Comparison of ENCODE assay signal across 9 mouse cellular contexts in genomic region chr10:68240804-68241485, GRCm38 (mm10). TPM values are rescaled to one million over a fixed set of nuclear protein-coding genes. Genes with fewer than 3 reads are reported as not detected.
DNase-seq lines count a peak whose midpoint lies in the region; ATAC-seq and TF ChIP-seq lines count a peak whose summit lies in the region.
"Had no signal": no experiment of that assay in that cellular context is flagged by ENCODE, and none has a peak within 500 bp of the region (broad histone marks: within the 10 kb centered on the region; RNA-seq: fewer than 3 reads in every experiment).

No protein-coding gene starts in this region.

- H3K79me2 ChIP-seq in CH12.LX (replicated peaks; ENCODE audit: control insufficient read depth, extremely low read depth, insufficient read depth, poor library complexity, severe bottlenecking): no peaks in the 10 kb centered on the region

- ATAC-seq in lung, embryonic 16.5 days (ENCODE audit: low read depth): no peak
- ATAC-seq in hematopoietic stem cell, adult 5-6 weeks (replicated peaks in 1 of 2; ENCODE audit: insufficient read depth in 1 of 2, low FRiP score in 2 of 2, low TSS enrichment in 1 of 2, low read depth in 1 of 2, poor library complexity in 2 of 2, severe bottlenecking in 2 of 2): peak; percentile 64 to 72; a peak in 3 of 4 replicates
- ATAC-seq: midbrain, embryonic 16.5 days had no signal

- in situ Hi-C loops in CH12.LX (cut with MboI; ENCODE audit: low pct_ligation_motif_present, low pct_unique_long_range_greater_than_20kb, low sequenced_read_pairs): no loop called here

- TF ChIP-seq POLR2A in CH12.LX (IDR thresholded peaks at IDR 0.05; ENCODE audit: low read depth, low read length): no peak
- TF ChIP-seq POLR2A in small intestine, adult 2 months (IDR thresholded peaks at IDR 0.05; ENCODE audit: low read depth, low read length): no peak

- WGBS in lung, embryonic 16.5 days: 67% methylated on average over 13 of the region's 13 CpGs
- WGBS in small intestine, adult 2 months: 62% methylated on average over 13 of the region's 13 CpGs

- no peaks in the 10 kb centered on the region for H3K27me3 ChIP-seq in lung, embryonic 16.5 days (ENCODE audit: control insufficient read depth, insufficient read depth, low read depth, low read length)
- no peaks in the 10 kb centered on the region for H3K27me3 ChIP-seq in CH12.LX (replicated peaks)
- H3K27me3 ChIP-seq in small intestine, adult 2 months (ENCODE audit: control insufficient read depth, insufficient read depth, low read length): no peaks in the 10 kb centered on the region

- H3K4me3 ChIP-seq in lung, embryonic 16.5 days (ENCODE audit: low read length): no peak overlapping the region
- H3K4me3 ChIP-seq in CH12.LX (replicated peaks in 1 of 3; ENCODE audit: low read depth in 2 of 3, low read length in 2 of 3, poor library complexity in 1 of 3): no peak overlapping the region
- H3K4me3 ChIP-seq in small intestine, adult 2 months (ENCODE audit: low read depth, low read length): no peak overlapping the region

- H3K27ac ChIP-seq in lung, embryonic 16.5 days (ENCODE audit: low read length): peak overlapping the region; percentile 48
- H3K27ac ChIP-seq in CH12.LX (ENCODE audit: insufficient read depth, low read depth): peak overlapping the region; percentile 30; the same call in 1 of the 2 replicates
- H3K27ac ChIP-seq in small intestine, adult 2 months (ENCODE audit: insufficient read depth, low read depth, low read length): peak overlapping the region; percentile 74

- H3K9ac ChIP-seq in lung, embryonic 16.5 days (ENCODE audit: low read length): no peak overlapping the region
- no peak overlapping the region for H3K9ac ChIP-seq in CH12.LX (ENCODE audit: insufficient read depth, low read depth)

- H3K4me2 ChIP-seq in lung, embryonic 16.5 days (ENCODE audit: low read depth, low read length): no peak overlapping the region
- no peak overlapping the region for H3K4me2 ChIP-seq in CH12.LX (ENCODE audit: insufficient read depth, low read depth, poor library complexity, severe bottlenecking)

- H3K4me1 ChIP-seq in lung, embryonic 16.5 days (replicated peaks; ENCODE audit: control insufficient read depth, insufficient read depth, low read length): peaks cover 30% of the 10 kb centered on the region
- peaks cover 7 to 30% of the 10 kb centered on the region in 2 experiments; a peak in 3 of 4 replicates for H3K4me1 ChIP-seq in CH12.LX (ENCODE audit: control insufficient read depth in 1 of 2, insufficient read depth in 2 of 2)
- peaks cover 8% of the 10 kb centered on the region; the same call in 1 of the 2 replicates for H3K4me1 ChIP-seq in small intestine, adult 2 months (ENCODE audit: control insufficient read depth, insufficient read depth, insufficient read length, low read length)

- no peak for DNase-seq in lung, adult 18-20 months
- DNase-seq in CH12.LX (ENCODE audit: extremely low read depth): no peak
- DNase-seq in gastrocnemius, postnatal 4 days (ENCODE audit: low spot score in 2 of 2): no peak
- DNase-seq in ovary, adult 18-20 months (ENCODE audit: low spot score): no peak
- DNase-seq: kidney, postnatal 36 days had no signal

- peaks cover 17% of the 10 kb centered on the region for H3K36me3 ChIP-seq in lung, embryonic 16.5 days (ENCODE audit: control insufficient read depth, insufficient read depth, low read length)
- peaks cover 2 to 22% of the 10 kb centered on the region in 2 experiments for H3K36me3 ChIP-seq in CH12.LX (replicated peaks in 1 of 2; ENCODE audit: control insufficient read depth in 1 of 2, insufficient read depth in 1 of 2, low read length in 1 of 2)
- peaks cover 7% of the 10 kb centered on the region for H3K36me3 ChIP-seq in small intestine, adult 2 months (ENCODE audit: control insufficient read depth, insufficient read depth, low read length)

- no peak for TF ChIP-seq CTCF in CH12.LX (conservative IDR thresholded peaks at IDR 0.05 in 1 of 2, IDR thresholded peaks at IDR 0.05 in 1 of 2; ENCODE audit: low read depth in 2 of 2, low read length in 2 of 2)
- TF ChIP-seq CTCF in small intestine, adult 2 months (IDR thresholded peaks at IDR 0.05; ENCODE audit: extremely low read depth, insufficient read length, insufficient replicate concordance, low read depth, low read length): no peak

- H3K9me3 ChIP-seq in lung, embryonic 16.5 days (ENCODE audit: control insufficient read depth, low read length): no peaks in the 10 kb centered on the region
- H3K9me3 ChIP-seq in CH12.LX (replicated peaks; ENCODE audit: low read length): no peaks in the 10 kb centered on the region

- no peak for TF ChIP-seq RAD21 in CH12.LX (IDR thresholded peaks at IDR 0.05; ENCODE audit: low read depth, low read length)

- no peak for TF ChIP-seq EP300 in CH12.LX (IDR thresholded peaks at IDR 0.05; ENCODE audit: low read length)

- dilution Hi-C loops in CH12.LX (cut with MboI; ENCODE audit: extremely low pct_ligation_motif_present, extremely low pct_unique_long_range_greater_than_20kb, low sequenced_read_pairs): no loop called here

TF ChIP-seq in CH12.LX, 34 proteins besides CTCF, POLR2A, EP300 and RAD21:
- no peak for TF ChIP-seq USF1 (IDR thresholded peaks at IDR 0.05; ENCODE audit: low read depth, low read length)
- TF ChIP-seq MAFK (IDR thresholded peaks at IDR 0.05; ENCODE audit: insufficient replicate concordance, low read length): no peak

RNA-seq across cellular contexts. Expression of gene Arid5b, which starts 37.6 kb away (rescaled TPM):
- polyA plus RNA-seq in lung, embryonic 16.5 days (2015; fragmentation: Nextera tagmentation; extraction: Ambion mirVana): 41.8 and 42.7 TPM in 2 replicates
- total RNA-seq in CH12.LX (2012; rRNA removed): 1.2 and 1.8 TPM in 2 replicates
- 1.1 and 1.3 TPM in 2 replicates for total RNA-seq in CH12.LX (2014; rRNA removed)
- 2.0 and 2.6 TPM in 2 replicates for polyA plus RNA-seq in CH12.LX (2012; ENCODE audit: insufficient read length, low read depth)
- 12.5 and 13.8 TPM in 2 replicates for total RNA-seq in hematopoietic stem cell, adult 5-6 weeks (2017)
- polyA plus RNA-seq in small intestine, adult 2 months (2012; rRNA removed): 1.4 and 3.3 TPM in 2 replicates
- 10 to 100 TPM; 36.1 to 36.9 TPM for total RNA-seq in gastrocnemius, postnatal 4 days (2021)
